ENCODE assay signal across 8 mouse cellular contexts in the genomic region with DNA sequence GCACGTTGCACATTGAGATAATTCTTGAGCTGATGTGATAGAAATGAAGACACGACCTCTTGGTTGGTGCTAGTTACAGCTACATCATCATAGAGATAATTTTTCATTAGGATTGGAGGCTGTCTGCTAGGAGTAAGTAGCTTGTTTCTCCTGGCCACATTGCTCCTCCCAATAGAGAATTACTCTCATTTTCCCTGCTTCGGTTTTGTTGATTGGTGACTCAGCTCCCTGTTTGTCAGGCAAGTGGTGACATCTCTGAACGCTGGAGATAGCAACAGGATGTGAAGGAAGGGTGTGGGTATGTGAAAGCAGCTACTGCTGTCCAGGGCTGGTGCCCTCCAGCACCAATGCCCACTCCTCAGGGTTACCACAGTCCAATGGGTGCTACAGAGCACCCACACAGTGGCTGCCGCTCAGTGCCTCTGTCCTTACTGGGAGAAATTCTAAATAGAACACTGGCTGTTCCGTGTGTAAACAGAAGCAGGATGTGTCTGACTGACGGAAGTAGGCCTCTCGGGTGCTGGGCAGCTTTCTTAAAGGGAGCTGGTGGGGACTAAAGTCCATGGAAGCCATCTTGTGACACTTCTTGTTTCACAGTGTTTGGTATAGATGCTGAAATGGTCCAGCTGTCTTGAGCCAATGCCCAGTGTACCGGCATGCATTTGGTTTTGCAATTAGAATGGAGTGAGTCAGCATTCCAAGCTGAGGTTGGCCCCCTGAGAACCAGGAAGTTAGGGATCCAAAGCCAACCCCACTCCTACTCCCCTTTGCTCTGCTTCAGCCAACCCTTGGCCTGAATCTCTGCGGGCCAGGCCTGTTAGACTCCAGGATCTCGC. TPM values are rescaled to one million over a fixed set of nuclear protein-coding genes. Genes with fewer than 3 reads are reported as not detected.
A peak's percentile ranks its signal among the peaks of the same experiment; 100 is the strongest.
DNase-seq lines count a peak whose midpoint lies in the region; ATAC-seq lines count a peak whose summit lies in the region.

No protein-coding gene starts in this region.

- peaks cover 59% of the 10 kb centered on the region for H3K36me3 ChIP-seq in embryonic facial prominence, embryonic 10.5 days (replicated peaks)
- no peaks in the 10 kb centered on the region for H3K36me3 ChIP-seq in intestine, embryonic 16.5 days (ENCODE audit: control insufficient read depth, insufficient read depth, low read length)
- 0 out of 2 replicates have a peak, but pooled peaks cover 3% of the 10 kb centered on the region for H3K36me3 ChIP-seq in limb, embryonic 15.5 days
- no peaks in the 10 kb centered on the region for H3K36me3 ChIP-seq in midbrain, embryonic 15.5 days (replicated peaks)

- peak; percentile 75 for ATAC-seq in intestine, embryonic 16.5 days
- ATAC-seq in limb, embryonic 15.5 days (ENCODE audit: insufficient number of reproducible peaks, low FRiP score, low TSS enrichment, low read depth) = no peak
- ATAC-seq in midbrain, embryonic 15.5 days (replicated peaks) = no peak

- H3K27ac ChIP-seq in embryonic facial prominence, embryonic 10.5 days (replicated peaks) = peak overlapping the region; percentile 40
- H3K27ac ChIP-seq in intestine, embryonic 16.5 days (ENCODE audit: low read length) = peak overlapping the region; percentile 98
- H3K27ac ChIP-seq in limb, embryonic 15.5 days = peak overlapping the region; percentile 95
- peak overlapping the region; percentile 67 for H3K27ac ChIP-seq in midbrain, embryonic 15.5 days

- H3K4me1 ChIP-seq in embryonic facial prominence, embryonic 10.5 days = peaks cover 34% of the 10 kb centered on the region
- peaks cover 31% of the 10 kb centered on the region for H3K4me1 ChIP-seq in intestine, embryonic 16.5 days (ENCODE audit: control insufficient read depth, insufficient read depth, low read length)
- peaks cover 32% of the 10 kb centered on the region for H3K4me1 ChIP-seq in limb, embryonic 15.5 days
- peaks cover 33% of the 10 kb centered on the region for H3K4me1 ChIP-seq in midbrain, embryonic 15.5 days

- H3K4me2 ChIP-seq in intestine, embryonic 16.5 days (ENCODE audit: low read depth, low read length) = peak overlapping the region; percentile 59
- peak overlapping the region; percentile 34 for H3K4me2 ChIP-seq in limb, embryonic 15.5 days
- peak overlapping the region; percentile 16 for H3K4me2 ChIP-seq in midbrain, embryonic 15.5 days

- peak overlapping the region; percentile 48 for H3K9ac ChIP-seq in intestine, embryonic 16.5 days (ENCODE audit: low read depth, low read length)
- H3K9ac ChIP-seq in limb, embryonic 15.5 days = no peak overlapping the region
- H3K9ac ChIP-seq in midbrain, embryonic 15.5 days = peak overlapping the region; percentile 12; the same call in 1 of the 2 replicates

- 82% methylated on average over 11 of the region's 11 CpGs for WGBS in embryonic facial prominence, embryonic 10.5 days
- 20% methylated on average over 11 of the region's 11 CpGs for WGBS in intestine, embryonic 16.5 days
- 50% methylated on average over 11 of the region's 11 CpGs for WGBS in limb, embryonic 15.5 days
- WGBS in midbrain, embryonic 15.5 days = 70% methylated on average over 11 of the region's 11 CpGs

- H3K27me3 ChIP-seq in embryonic facial prominence, embryonic 10.5 days (replicated peaks; ENCODE audit: low read depth, poor library complexity, severe bottlenecking) = no peaks in the 10 kb centered on the region
- H3K27me3 ChIP-seq in intestine, embryonic 16.5 days (replicated peaks; ENCODE audit: control insufficient read depth, insufficient read depth, low read length) = no peaks in the 10 kb centered on the region
- no peaks in the 10 kb centered on the region for H3K27me3 ChIP-seq in limb, embryonic 15.5 days
- H3K27me3 ChIP-seq in midbrain, embryonic 15.5 days (replicated peaks) = no peaks in the 10 kb centered on the region

- peak; percentile 63 for DNase-seq in ovary, adult 18-20 months (ENCODE audit: low spot score)
- DNase-seq in ovary, postnatal 14 days (ENCODE audit: low spot score) = no peak
- DNase-seq in embryonic facial prominence, embryonic 10.5 days (ENCODE audit: low spot score) = no peak
- DNase-seq in heart, adult 11 months = peak; percentile 99
- DNase-seq in telencephalon, adult 2 months (ENCODE audit: low read depth, low spot score) = peak; percentile 48

- peak overlapping the region; percentile 33; the same call in 1 of the 2 replicates for H3K4me3 ChIP-seq in embryonic facial prominence, embryonic 10.5 days
- peak overlapping the region; percentile 33 for H3K4me3 ChIP-seq in intestine, embryonic 16.5 days (ENCODE audit: low read length)
- H3K4me3 ChIP-seq in limb, embryonic 15.5 days = peak overlapping the region; percentile 18
- H3K4me3 ChIP-seq in midbrain, embryonic 15.5 days = no peak overlapping the region

- H3K9me3 ChIP-seq in embryonic facial prominence, embryonic 10.5 days = no peaks in the 10 kb centered on the region
- no peaks in the 10 kb centered on the region for H3K9me3 ChIP-seq in intestine, embryonic 16.5 days (ENCODE audit: control insufficient read depth, low read length)
- H3K9me3 ChIP-seq in limb, embryonic 15.5 days = no peaks in the 10 kb centered on the region
- no peaks in the 10 kb centered on the region for H3K9me3 ChIP-seq in midbrain, embryonic 15.5 days

RNA-seq across cellular contexts. Expression of a gene that starts 5.0 kb away (rescaled TPM):
- polyA plus RNA-seq in embryonic facial prominence, embryonic 10.5 days (2016; fragmentation: Nextera tagmentation; extraction: Ambion mirVana) = 20.5 and 22.2 TPM in 2 replicates
- polyA plus RNA-seq in intestine, embryonic 16.5 days (2015; fragmentation: Nextera tagmentation; extraction: Ambion mirVana) = 9.6 and 11.1 TPM in 2 replicates
- 12.3 and 14.1 TPM in 2 replicates for polyA plus RNA-seq in limb, embryonic 15.5 days (2015; fragmentation: Nextera tagmentation; extraction: Ambion mirVana)
- polyA plus RNA-seq in midbrain, embryonic 15.5 days (2015; fragmentation: Nextera tagmentation; extraction: Ambion mirVana) = 20.0 and 22.1 TPM in 2 replicates

RNA-seq across cellular contexts. Expression of a gene that starts 18.1 kb away (rescaled TPM):
- 479 and 497 TPM in 2 replicates for polyA plus RNA-seq in embryonic facial prominence, embryonic 10.5 days (2016; fragmentation: Nextera tagmentation; extraction: Ambion mirVana)
- 238 and 263 TPM in 2 replicates for polyA plus RNA-seq in intestine, embryonic 16.5 days (2015; fragmentation: Nextera tagmentation; extraction: Ambion mirVana)
- polyA plus RNA-seq in limb, embryonic 15.5 days (2015; fragmentation: Nextera tagmentation; extraction: Ambion mirVana) = 282 and 287 TPM in 2 replicates
- polyA plus RNA-seq in midbrain, embryonic 15.5 days (2015; fragmentation: Nextera tagmentation; extraction: Ambion mirVana) = 243 and 256 TPM in 2 replicates

RNA-seq across cellular contexts. Expression of a gene that starts 46.8 kb away (rescaled TPM):
- 71.5 and 76.4 TPM in 2 replicates for polyA plus RNA-seq in embryonic facial prominence, embryonic 10.5 days (2016; fragmentation: Nextera tagmentation; extraction: Ambion mirVana)
- 52.4 and 62.8 TPM in 2 replicates for polyA plus RNA-seq in intestine, embryonic 16.5 days (2015; fragmentation: Nextera tagmentation; extraction: Ambion mirVana)
- polyA plus RNA-seq in limb, embryonic 15.5 days (2015; fragmentation: Nextera tagmentation; extraction: Ambion mirVana) = 36.6 and 39.2 TPM in 2 replicates
- 63.6 and 74.4 TPM in 2 replicates for polyA plus RNA-seq in midbrain, embryonic 15.5 days (2015; fragmentation: Nextera tagmentation; extraction: Ambion mirVana)

Comparison
In these comparisons a context has a peak if more than half of its experiments do, and no peak if none do; other contexts are left out.
1. DNase-seq: peak in ovary, adult 18-20 months (single experiment), heart, adult 11 months (single experiment) and telencephalon, adult 2 months (single experiment); none in ovary, postnatal 14 days (single experiment) and embryonic facial prominence, embryonic 10.5 days (single experiment).
2. H3K27ac ChIP-seq: peak in every context shown above with its lines; median percentile 98 in intestine, embryonic 16.5 days; 95 in limb, embryonic 15.5 days; 67 in midbrain, embryonic 15.5 days; 40 in embryonic facial prominence, embryonic 10.5 days.
3. Peak in every context shown above with its lines, with median percentiles within 50 percentile points of each other: H3K4me2 ChIP-seq.